ENCODE assay signal across 13 mouse cellular contexts in the genomic region with DNA sequence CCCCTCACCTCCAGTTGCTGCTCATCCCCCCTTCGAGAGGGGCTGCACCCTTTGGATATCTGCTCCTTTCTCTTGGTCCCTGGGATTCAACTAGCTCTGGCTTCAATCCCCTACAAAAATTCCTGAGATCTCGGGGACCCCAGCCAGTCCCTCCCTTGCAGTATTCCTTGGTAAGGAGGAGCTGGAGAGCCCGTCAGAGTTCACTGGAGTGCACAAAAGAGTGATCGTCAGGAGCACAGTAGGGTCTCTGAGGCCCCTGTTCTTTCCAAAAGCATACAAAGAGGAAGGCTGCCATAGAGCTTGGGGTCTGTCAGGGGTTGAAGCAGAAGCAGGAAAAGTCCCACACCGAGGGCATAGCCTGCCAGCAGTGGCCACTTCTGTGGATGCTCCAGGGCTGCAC.
"Had no signal": no experiment of that assay in that cellular context is flagged by ENCODE, and none has a peak within 500 bp of the region (broad histone marks: within the 10 kb centered on the region; RNA-seq: fewer than 3 reads in every experiment).

No protein-coding gene starts in this region.

- DNase-seq: lung, adult 18-20 months; lung, embryonic 14.5 days; lung, postnatal 10 days; lung, postnatal 4 days; midbrain, embryonic 14.5 days; retina, postnatal 1 day; right cerebral cortex, adult 18-20 months; right cerebral cortex, postnatal 25 days; right cerebral cortex, postnatal 4 days; spleen, adult 18-20 months; thymus, adult 18-20 months; thymus, postnatal 14 days; thymus, postnatal 36 days had no signal
